Mouse (Mus musculus) lung, postnatal 4 days (tissue): ENCODE data around the gene Gm20708.
A peak's percentile ranks its signal among the peaks of the same experiment; 100 is the strongest.

Experiments
- DNase-seq, 2 experiments: peaks; one replicate each; pipeline ENCODE4 v3.0.0; 2021

Gene Gm20708

DNA sequence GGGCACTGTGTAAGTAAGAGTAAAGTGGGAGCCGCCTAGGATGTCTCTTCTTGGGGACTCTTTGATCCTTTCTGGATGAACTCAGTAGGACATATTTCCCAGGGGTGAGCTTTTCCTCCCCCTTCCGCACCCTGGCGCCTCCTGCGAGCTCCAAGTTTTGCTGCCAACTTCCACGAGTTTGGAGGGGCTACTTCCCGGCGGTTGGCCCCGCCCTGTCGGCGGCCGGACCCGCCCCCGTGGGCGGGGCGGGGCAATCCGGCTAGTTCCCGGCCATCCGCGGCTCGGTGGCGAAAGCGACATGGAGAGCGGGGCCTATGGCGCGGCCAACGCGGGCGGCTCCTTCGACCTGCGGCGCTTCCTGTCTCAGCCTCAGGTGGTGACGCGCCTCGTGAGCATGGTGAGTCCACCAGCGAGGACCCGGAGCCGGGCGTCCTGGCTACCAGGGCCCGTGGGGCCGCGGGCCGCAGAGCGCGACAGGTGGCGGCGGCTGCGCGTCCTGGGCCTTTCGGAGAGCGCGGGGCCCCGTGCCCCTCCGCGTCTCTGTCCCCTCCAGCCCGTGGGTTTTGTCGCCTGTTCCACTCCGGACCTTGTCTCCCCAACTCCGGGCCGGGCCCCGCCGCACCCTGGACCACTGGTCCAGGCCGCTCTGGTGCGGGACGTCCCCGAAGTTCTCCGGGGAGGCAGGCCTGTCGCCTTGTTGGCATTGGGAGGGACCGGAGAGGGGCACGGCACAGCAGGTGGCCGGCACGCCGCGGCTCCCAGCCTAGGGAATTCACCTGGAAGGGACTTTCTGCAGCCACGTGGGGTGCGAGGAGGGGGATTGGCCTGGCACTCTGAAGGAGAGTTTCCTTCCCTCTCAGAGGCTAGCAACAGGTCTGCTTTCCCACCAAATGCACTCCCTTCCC lies at the start of gene Gm20708, which contains the start of gene Syngr2:
Gene Gm20708, plus strand, starts transcription at position 262 of the 905 bp plus-strand sequence.
Gene Syngr2, plus strand, starts transcription at position 262 of the 905 bp plus-strand sequence.
- DNase-seq, result peak; percentile 85 to 88

DNA sequence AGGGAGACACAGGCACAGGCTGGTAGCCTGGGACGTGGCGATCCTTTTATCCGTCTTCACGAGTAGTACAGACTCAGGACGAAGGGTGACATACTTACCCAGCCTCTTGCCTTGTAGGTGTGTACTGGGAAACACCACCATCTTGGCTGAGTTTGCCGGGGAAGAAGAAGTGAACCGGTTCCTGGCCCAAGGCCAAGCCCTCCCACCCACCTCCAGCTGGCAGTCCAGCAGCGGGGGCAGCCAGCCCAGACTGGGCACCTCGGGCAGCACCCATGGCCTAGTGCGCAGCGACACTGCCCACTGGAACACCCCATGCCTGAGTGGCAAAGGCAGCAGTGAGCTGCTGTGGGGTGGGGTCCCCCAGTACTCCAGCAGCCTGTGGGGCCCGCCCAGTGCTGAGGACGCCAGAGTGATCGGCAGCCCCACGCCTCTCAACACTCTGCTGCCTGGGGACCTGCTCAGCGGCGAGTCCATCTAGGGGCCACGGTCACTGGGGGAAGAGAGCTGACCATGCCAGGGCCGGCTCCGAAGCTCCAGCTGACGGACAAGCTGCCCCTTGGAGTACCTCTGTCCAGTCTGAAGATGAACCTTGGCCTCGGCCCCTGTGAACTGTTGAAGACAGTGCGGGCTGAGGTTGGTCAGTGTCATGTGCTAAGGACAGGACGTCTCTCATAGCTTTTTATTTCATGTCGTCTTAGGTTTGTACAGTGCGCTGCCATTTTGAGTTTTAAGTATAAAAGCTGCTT lies 48.9 kb upstream of the Gm20708 start:
- peak in 1 of 2 experiments; percentile 31 for DNase-seq

DNA sequence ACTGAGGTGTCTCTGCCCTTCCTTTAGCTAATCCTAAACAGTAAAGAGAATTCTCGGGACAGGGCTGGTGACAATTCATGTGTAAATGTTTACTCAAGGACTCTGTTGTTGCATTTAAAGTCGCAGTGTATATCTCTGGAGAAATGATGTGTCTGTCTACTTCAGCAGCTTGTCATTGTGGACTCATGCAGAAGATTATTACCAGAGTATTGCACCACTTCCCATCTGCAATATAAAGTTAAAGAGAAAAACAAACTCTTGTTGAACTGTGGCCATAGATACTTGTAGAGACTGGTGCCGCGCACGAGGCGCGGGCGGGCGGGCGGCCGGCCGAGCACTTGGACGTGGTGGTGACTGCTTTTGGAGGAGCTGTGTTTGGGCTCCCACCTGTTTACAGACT lies 47.7 kb upstream of the Gm20708 start:
- peak in 1 of 2 experiments; percentile 33 for DNase-seq

- peak in 1 of 2 experiments; percentile 22 for DNase-seq
Measured at GRCm38 (mm10) chr11:117762246-117762645, 47.2 kb upstream of the Gm20708 start.

- DNase-seq, result peak in 1 of 2 experiments; percentile 27
Measured at GRCm38 (mm10) chr11:117764319-117764718, 45.1 kb upstream of the Gm20708 start.

GRCm38 (mm10) chr11:117765361-117765760 lies 44.1 kb upstream of the Gm20708 start:
- DNase-seq, result peak in 1 of 2 experiments; percentile 24

- no peak for DNase-seq
Measured at GRCm38 (mm10) chr11:117766275-117766674, 43.2 kb upstream of the Gm20708 start.

- peak in 1 of 2 experiments; percentile 37 for DNase-seq
Measured at GRCm38 (mm10) chr11:117768725-117769682, 40.5 kb upstream of the Gm20708 start.

DNA sequence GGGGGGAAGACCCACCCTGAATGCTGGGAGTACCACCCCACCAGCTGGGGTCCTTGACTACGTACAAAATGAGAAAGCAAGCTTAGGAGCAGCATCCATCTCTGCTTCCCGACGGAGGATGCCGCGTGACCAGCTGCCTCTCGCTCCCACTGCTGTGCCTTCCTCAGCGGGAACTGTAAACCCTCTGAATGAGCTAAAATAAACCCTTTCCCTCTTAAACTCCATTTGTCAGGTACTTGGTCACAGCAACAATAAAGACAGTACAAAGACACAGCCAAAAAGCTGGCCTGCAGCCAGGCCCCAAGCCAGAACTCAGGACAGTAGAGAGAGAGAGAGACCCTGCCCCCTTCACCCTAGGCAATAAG lies 39.8 kb upstream of the Gm20708 start:
- no peak for DNase-seq

DNA sequence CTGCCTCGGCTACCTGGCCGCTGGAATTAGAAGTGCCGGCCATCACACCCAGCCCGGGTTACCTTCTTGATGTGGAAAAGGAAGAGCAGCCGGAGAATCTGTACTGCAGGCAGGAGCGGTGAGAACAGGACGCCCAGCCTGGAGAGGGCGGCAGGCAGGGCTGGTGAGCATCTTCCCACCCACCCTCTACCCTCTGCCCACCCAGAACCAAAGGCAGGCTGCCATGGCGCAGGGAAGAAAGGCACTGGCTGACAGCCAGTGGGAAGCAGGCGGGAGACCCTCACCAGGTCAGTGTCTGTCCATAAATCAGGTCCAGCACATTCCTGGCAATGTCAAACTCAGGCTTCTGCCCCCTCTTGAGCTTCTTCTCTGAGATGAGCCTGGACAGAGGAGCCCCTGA lies 39.1 kb upstream of the Gm20708 start:
- peak in 1 of 2 experiments; percentile 17 for DNase-seq

- no peak for DNase-seq
Measured at GRCm38 (mm10) chr11:117772352-117772751, 37.1 kb upstream of the Gm20708 start.

DNA sequence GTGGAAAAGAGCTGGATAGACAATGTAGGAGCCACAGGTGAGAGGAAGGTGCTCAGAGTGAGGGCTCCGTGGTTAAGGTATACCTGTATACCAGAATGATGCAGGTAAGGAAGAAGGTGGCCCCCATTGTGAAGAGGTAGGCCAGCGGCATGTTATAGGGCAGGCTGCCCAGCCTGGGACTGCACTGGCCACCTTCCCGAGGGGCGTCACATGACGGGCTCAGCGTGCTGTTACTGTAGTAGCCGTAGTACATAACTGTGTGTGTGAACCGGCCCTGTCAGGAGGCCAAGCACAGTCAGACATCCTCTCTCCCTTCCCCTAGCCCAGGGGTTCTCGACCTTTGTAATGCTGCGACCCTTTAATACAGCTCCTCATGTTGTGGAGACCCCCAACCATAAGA lies 34.5 kb upstream of the Gm20708 start:
- DNase-seq, result peak in 1 of 2 experiments; percentile 18

DNA sequence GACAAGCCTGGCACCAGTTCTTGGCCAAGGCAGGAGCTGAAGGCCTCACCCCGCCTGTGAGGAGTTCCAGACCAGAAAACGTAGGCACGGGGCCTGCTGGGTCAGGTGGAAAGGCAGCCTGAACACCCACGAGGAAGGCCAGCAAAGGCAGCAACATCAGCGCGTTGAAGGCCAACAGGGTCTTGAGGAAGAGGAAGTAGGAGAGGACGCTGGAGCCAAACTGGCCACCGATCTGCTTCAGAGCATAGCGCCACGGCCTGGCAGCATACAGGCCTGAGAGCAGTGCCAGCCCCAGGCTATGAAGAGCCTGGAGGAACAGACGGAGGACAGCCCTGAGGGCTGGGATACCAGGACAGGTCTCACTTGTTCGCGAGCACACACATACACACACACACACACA lies 33.9 kb upstream of the Gm20708 start:
- peak in 1 of 2 experiments; percentile 29 for DNase-seq

GRCm38 (mm10) chr11:117776085-117776792 lies 33.2 kb upstream of the Gm20708 start:
- DNase-seq, result peak in 1 of 2 experiments; percentile 21

DNA sequence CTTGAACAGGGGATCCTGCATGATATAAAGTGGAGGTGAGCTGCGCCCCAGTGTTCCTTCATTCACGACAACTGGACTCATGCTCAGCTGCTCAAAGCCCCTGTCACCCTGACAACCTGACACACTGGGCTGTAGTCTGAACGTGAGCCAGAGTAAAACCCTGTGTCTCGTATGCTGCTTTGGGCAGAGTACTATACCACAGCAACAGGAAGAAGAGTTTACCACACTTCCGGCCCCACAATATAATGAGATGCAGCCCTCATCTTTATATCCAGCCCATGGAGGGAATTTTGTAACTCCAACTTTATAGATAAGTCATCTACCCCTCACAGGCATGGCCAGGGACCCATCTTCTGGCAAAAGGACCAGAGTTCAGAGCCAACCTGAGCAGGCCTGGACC lies 32.4 kb upstream of the Gm20708 start:
- DNase-seq, result no peak

DNA sequence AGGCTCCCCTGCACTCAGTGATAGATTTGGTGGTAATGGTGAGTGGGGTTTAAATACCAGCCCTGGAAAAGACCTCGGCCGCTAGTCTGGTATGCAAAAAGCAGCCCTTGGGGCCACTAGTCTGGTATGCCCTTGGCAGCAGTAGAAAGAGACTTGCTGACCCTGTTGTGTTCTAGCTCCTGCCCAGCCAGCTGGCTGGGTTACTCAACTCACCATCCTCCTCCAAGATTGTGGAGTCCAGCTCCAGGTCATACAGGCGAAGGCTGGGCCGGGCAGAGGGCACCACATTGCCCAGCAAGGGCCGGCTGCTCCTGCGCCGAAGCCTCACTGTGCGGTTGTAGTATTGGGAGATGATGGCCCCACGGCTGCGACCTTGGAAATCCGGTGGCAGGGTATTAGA lies 31.4 kb upstream of the Gm20708 start:
- DNase-seq, result peak; percentile 9 to 37

DNA sequence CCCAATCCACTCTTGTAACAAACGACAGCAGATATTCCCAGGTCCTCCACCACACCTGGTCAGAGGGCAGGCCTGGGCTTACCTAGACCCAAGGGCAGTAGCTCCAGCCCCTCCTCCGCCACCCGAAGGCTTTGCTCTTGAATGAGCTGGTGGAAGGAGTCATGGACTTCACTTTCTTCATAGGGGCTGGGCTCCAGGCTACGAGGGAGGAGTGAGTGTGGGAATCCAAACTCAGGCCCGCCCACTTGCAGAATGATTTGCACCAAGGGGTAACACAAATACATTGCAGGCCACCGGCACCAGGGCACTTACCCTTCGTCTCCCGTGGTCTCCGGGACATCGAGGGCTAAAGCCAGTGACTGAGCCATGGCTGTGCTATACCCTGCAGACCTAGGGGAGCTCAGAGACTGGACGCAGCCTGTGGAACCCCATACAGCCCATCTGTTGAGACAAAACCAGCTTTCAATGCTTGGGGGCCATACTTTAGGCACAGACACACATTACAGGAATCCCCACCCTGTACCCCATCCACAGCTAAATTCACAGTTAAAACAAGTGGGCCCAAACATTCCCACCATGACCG lies 30.5 kb upstream of the Gm20708 start:
- peak; percentile 67 to 68 for DNase-seq

DNA sequence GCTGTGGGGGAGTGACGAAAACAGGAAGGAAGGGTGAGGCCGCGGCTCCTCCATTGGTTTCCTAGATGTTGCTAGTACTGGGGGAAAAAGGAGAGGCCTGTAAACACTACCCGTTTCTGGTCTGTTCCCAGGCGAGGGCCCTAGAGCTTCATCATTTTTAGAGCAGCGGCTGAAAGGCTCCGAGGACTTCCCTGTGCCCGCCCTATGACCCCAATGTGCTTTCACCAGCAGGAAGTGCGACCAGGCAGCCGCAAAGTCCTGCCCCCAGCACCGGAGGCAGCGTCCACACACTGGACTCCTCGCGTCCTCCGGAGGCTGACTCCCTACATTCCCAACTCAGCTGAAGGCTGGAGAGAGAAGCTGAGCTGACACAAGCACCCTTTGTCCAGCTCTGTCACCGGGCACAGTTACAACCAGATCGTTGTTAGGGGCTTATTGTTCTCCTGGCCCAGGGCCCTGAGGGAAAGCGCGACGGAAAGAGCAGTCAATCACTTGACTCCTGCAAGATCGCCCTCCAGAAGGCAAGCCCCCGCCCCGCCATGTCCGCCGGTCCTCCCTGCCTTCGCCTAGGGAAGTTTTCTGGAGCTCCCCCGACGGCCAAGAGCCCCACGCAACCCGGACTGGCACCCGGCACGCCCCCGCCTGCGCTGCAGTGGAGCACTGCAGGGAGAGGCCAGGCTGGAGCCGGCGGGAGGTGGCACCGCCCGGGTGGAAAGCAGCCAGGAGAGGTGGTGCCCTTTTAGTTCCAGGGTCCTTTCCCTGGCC lies 29.9 kb upstream of the Gm20708 start:
- peak; percentile 87 to 92 for DNase-seq

GRCm38 (mm10) chr11:117780199-117780515 lies 29.3 kb upstream of the Gm20708 start:
- no peak for DNase-seq

GRCm38 (mm10) chr11:117780582-117781111 lies 28.8 kb upstream of the Gm20708 start:
- peak; percentile 94 to 96 for DNase-seq
